18 mouse cellular contexts compared by ENCODE assay signal in the genomic region with DNA sequence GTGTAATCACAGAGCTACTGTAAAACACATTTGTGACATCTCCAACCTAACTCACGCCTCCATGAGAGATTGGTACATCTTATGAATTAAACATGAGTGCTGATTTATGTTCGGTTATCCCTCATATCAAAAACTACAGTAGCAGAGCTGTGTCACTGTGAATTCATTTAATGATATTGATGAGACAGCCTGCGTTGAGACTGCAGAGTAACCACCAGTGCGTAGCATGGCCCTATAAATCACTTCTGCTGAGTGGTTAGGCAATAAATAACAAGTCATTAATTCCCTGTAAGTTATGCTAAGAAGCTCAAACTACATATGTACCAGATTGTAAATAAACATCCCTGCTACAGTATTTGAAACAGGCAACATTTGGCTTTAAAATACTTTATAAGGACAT.
A peak's percentile ranks its signal among the peaks of the same experiment; 100 is the strongest.
DNase-seq lines count a peak whose midpoint lies in the region; ATAC-seq and TF ChIP-seq lines count a peak whose summit lies in the region.
"Had no signal": no experiment of that assay in that cellular context is flagged by ENCODE, and none has a peak within 500 bp of the region (broad histone marks: within the 10 kb centered on the region; RNA-seq: fewer than 3 reads in every experiment).

No protein-coding gene starts in this region.

- WGBS in kidney, embryonic 15.5 days, result 29% methylated on average over 4 of the region's 4 CpGs
- 48% methylated on average over 4 of the region's 4 CpGs for WGBS in hindbrain, embryonic 12.5 days
- 36% methylated on average over 4 of the region's 4 CpGs for WGBS in hindbrain, embryonic 16.5 days
- 33% methylated on average over 4 of the region's 4 CpGs for WGBS in neural tube, embryonic 15.5 days
- 84% methylated on average over 4 of the region's 4 CpGs for WGBS in cerebellum, adult 2 months

- no peak for DNase-seq in kidney, adult 18-20 months
- DNase-seq in cerebellum, adult 2 months, result no peak
- DNase-seq in c-Kit-positive CD71-positive TER-119-positive erythroid progenitor cells, embryonic 14.5 days (ENCODE audit: low spot score), result no peak
- DNase-seq: adrenal gland, postnatal 25 days; B cell, adult 2 months; cerebellum, adult 8-10 months; gastrocnemius, postnatal 14 days; heart, adult 18-20 months; kidney, adult 9 months; right cerebral cortex, postnatal 14 days had no signal

- H3K4me1 ChIP-seq in kidney, embryonic 15.5 days, result peaks cover 16% of the 10 kb centered on the region
- peaks cover 12% of the 10 kb centered on the region for H3K4me1 ChIP-seq in hindbrain, embryonic 12.5 days
- peaks cover 8% of the 10 kb centered on the region for H3K4me1 ChIP-seq in hindbrain, embryonic 16.5 days (ENCODE audit: control insufficient read depth, insufficient read depth, low read depth, low read length)
- H3K4me1 ChIP-seq in neural tube, embryonic 15.5 days, result peaks cover 13% of the 10 kb centered on the region
- H3K4me1 ChIP-seq in cerebellum, adult 2 months (ENCODE audit: control insufficient read depth, insufficient read depth, low read length), result peaks cover 7% of the 10 kb centered on the region
- H3K4me1 ChIP-seq: limb, embryonic 15.5 days; liver, embryonic 15.5 days had no signal

- no peak overlapping the region for H3K9ac ChIP-seq in kidney, embryonic 15.5 days
- H3K9ac ChIP-seq in hindbrain, embryonic 12.5 days, result no peak overlapping the region
- H3K9ac ChIP-seq in hindbrain, embryonic 16.5 days (ENCODE audit: low read depth, low read length), result no peak overlapping the region
- H3K9ac ChIP-seq in neural tube, embryonic 15.5 days (replicated peaks), result no peak overlapping the region
- H3K9ac ChIP-seq: heart, embryonic 13.5 days; limb, embryonic 15.5 days; liver, embryonic 15.5 days had no signal

- H3K27me3 ChIP-seq in kidney, embryonic 15.5 days, result no peaks in the 10 kb centered on the region
- no peaks in the 10 kb centered on the region for H3K27me3 ChIP-seq in hindbrain, embryonic 12.5 days
- H3K27me3 ChIP-seq in hindbrain, embryonic 16.5 days (replicated peaks; ENCODE audit: control insufficient read depth, insufficient read depth, low read length), result no peaks in the 10 kb centered on the region
- H3K27me3 ChIP-seq in neural tube, embryonic 15.5 days (replicated peaks), result no peaks in the 10 kb centered on the region
- no peaks in the 10 kb centered on the region for H3K27me3 ChIP-seq in cerebellum, adult 2 months (ENCODE audit: control insufficient read depth, insufficient read depth, low read length)
- H3K27me3 ChIP-seq: heart, embryonic 13.5 days; limb, embryonic 15.5 days; liver, embryonic 15.5 days had no signal

- no peak for TF ChIP-seq POLR2A in cerebellum, adult 2 months (IDR thresholded peaks at IDR 0.05; ENCODE audit: borderline replicate concordance, insufficient read depth, low read length)

- ATAC-seq in kidney, embryonic 15.5 days (replicated peaks; ENCODE audit: low FRiP score), result peak; percentile 79; the same call in 1 of the 2 replicates
- ATAC-seq in hindbrain, embryonic 12.5 days (ENCODE audit: low FRiP score), result peak; percentile 85
- ATAC-seq in hindbrain, embryonic 16.5 days, result peak; percentile 82
- ATAC-seq in neural tube, embryonic 15.5 days (ENCODE audit: low FRiP score), result peak; percentile 79

- TF ChIP-seq CTCF in cerebellum, adult 2 months (IDR thresholded peaks at IDR 0.05; ENCODE audit: borderline replicate concordance, insufficient read depth, low read depth, low read length), result no peak

- no peak overlapping the region for H3K27ac ChIP-seq in kidney, embryonic 15.5 days
- peak overlapping the region; percentile 40; the same call in 1 of the 2 replicates for H3K27ac ChIP-seq in hindbrain, embryonic 12.5 days
- no peak overlapping the region for H3K27ac ChIP-seq in hindbrain, embryonic 16.5 days (ENCODE audit: low read depth, low read length)
- no peak overlapping the region for H3K27ac ChIP-seq in neural tube, embryonic 15.5 days (replicated peaks)
- no peak overlapping the region for H3K27ac ChIP-seq in cerebellum, adult 2 months (ENCODE audit: insufficient read depth, low read length)
- H3K27ac ChIP-seq: forebrain, embryonic 10.5 days; heart, embryonic 13.5 days; limb, embryonic 15.5 days; liver, embryonic 15.5 days had no signal

- no peaks in the 10 kb centered on the region for H3K9me3 ChIP-seq in kidney, embryonic 15.5 days (replicated peaks)
- no peaks in the 10 kb centered on the region for H3K9me3 ChIP-seq in hindbrain, embryonic 12.5 days (replicated peaks)
- no peaks in the 10 kb centered on the region for H3K9me3 ChIP-seq in hindbrain, embryonic 16.5 days (ENCODE audit: control insufficient read depth, low read length)
- no peaks in the 10 kb centered on the region for H3K9me3 ChIP-seq in neural tube, embryonic 15.5 days (replicated peaks)
- H3K9me3 ChIP-seq: forebrain, embryonic 10.5 days; heart, embryonic 13.5 days; limb, embryonic 15.5 days; liver, embryonic 15.5 days had no signal

- H3K36me3 ChIP-seq in kidney, embryonic 15.5 days, result no peaks in the 10 kb centered on the region
- no peaks in the 10 kb centered on the region for H3K36me3 ChIP-seq in hindbrain, embryonic 12.5 days
- H3K36me3 ChIP-seq in hindbrain, embryonic 16.5 days (ENCODE audit: control insufficient read depth, insufficient read depth, low read length), result no peaks in the 10 kb centered on the region
- H3K36me3 ChIP-seq in neural tube, embryonic 15.5 days, result no peaks in the 10 kb centered on the region
- H3K36me3 ChIP-seq: forebrain, embryonic 10.5 days; heart, embryonic 13.5 days; limb, embryonic 15.5 days; liver, embryonic 15.5 days had no signal

- no peak overlapping the region for H3K4me2 ChIP-seq in kidney, embryonic 15.5 days
- H3K4me2 ChIP-seq in hindbrain, embryonic 12.5 days (replicated peaks), result no peak overlapping the region
- H3K4me2 ChIP-seq in hindbrain, embryonic 16.5 days (ENCODE audit: low read length), result no peak overlapping the region
- H3K4me2 ChIP-seq in neural tube, embryonic 15.5 days, result no peak overlapping the region
- H3K4me2 ChIP-seq: heart, embryonic 13.5 days; limb, embryonic 15.5 days; liver, embryonic 15.5 days had no signal

- no peak overlapping the region for H3K4me3 ChIP-seq in kidney, embryonic 15.5 days (replicated peaks)
- no peak overlapping the region for H3K4me3 ChIP-seq in hindbrain, embryonic 12.5 days
- no peak overlapping the region for H3K4me3 ChIP-seq in hindbrain, embryonic 16.5 days (ENCODE audit: low read length)
- no peak overlapping the region for H3K4me3 ChIP-seq in neural tube, embryonic 15.5 days (replicated peaks)
- no peak overlapping the region for H3K4me3 ChIP-seq in cerebellum, adult 2 months (replicated peaks; ENCODE audit: insufficient read depth, low read depth, low read length)
- H3K4me3 ChIP-seq: forebrain, embryonic 10.5 days; heart, embryonic 13.5 days; limb, embryonic 15.5 days; liver, embryonic 15.5 days had no signal
